Mouse (Mus musculus): Measurements from ENCODE around the gene Asap3. TPM values are rescaled to one million over a fixed set of nuclear protein-coding genes. Genes with fewer than 3 reads are reported as not detected.

Gene Asap3
- polyA plus RNA-seq, 1 experiment = 3.2 TPM

DNA sequence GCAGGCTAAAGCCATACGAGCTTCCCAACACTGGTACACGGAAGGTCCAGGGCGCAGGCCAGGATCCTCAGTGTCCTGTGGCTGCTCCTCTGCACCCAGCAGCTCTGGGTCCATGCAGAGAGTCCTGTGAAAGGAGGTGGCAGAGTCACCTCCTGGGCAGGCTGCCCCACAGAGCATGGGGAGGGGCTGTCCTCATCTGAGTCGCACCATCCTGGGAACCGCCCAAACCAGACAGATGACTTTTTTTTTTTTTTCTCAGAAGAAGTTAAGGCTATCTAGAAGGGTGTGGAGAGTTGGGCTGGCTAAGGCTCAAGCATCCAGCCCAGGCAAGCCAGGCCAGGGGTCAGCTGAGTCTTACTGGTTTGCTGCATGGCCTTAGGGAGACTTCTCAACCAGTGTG is 22.5 kb downstream of the Asap3 start:
- no peak for TF ChIP-seq CTCF (IDR thresholded peaks at IDR 0.05; ENCODE audit: extremely low read depth, insufficient read depth, low read length)
- TF ChIP-seq POLR2A (IDR thresholded peaks at IDR 0.05; ENCODE audit: extremely low read depth, insufficient read depth, low read length) = no peak
- Histone ChIP-seq H3K27ac (ENCODE audit: insufficient read depth, low read length) (no peak overlapping the region), H3K4me1 (ENCODE audit: control insufficient read depth, insufficient read depth, low read length) (peaks cover 4% of the 10 kb centered on the region), H3K4me3 (ENCODE audit: insufficient read depth, low read length) (no peak overlapping the region)

DNA sequence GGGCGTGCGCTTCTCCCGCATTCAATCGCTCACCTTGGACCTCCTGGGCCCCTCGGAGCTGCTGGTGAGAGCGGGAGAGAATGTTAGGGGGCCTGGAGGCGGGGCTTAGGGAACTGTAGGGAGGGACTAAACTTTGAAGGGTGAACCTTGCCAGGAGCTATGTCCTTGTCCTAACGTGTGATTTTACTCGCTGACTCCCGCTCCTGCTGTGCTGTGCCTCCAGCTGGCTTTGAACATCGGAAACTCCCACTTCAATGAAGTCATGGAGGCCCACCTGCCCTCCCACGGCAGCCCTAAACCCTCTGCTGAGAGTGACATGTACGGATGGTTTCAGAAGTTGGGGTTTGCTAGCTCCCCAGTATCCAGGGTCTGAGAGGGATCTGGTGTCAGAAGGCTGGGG is 32.5 kb downstream of the Asap3 start:
- H3K4me1 ChIP-seq (ENCODE audit: control insufficient read depth, insufficient read depth, low read length) = no peaks in the 10 kb centered on the region
- H3K4me3 ChIP-seq (ENCODE audit: insufficient read depth, low read length) = no peak overlapping the region
- no peak overlapping the region for H3K27ac ChIP-seq (ENCODE audit: insufficient read depth, low read length)
- no peak for TF ChIP-seq CTCF (IDR thresholded peaks at IDR 0.05; ENCODE audit: extremely low read depth, insufficient read depth, low read length)
- TF ChIP-seq POLR2A (IDR thresholded peaks at IDR 0.05; ENCODE audit: extremely low read depth, insufficient read depth, low read length) = no peak

DNA sequence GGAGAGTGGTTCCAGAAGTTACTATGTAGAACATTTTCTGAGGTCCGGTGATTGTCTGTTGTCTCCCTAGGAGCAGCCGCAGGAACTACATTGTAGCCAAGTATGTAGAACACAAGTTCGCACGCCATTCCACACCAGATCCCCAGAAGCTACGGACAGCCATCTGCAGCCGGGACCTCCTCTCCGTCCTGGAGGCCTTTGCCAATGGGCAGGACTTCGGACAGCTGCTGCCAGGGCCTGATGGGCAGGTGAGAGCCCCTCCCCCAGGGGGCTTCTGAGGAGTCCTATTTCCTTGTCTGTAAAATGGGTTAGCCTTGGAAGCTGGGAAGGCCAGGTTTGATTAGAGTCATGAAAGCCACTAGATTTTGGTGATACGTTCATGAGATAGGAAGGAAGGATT is 32.9 kb downstream of the Asap3 start:
- H3K4me3 ChIP-seq (ENCODE audit: insufficient read depth, low read length) = no peak overlapping the region
- no peaks in the 10 kb centered on the region for H3K4me1 ChIP-seq (ENCODE audit: control insufficient read depth, insufficient read depth, low read length)
- TF ChIP-seq POLR2A (IDR thresholded peaks at IDR 0.05; ENCODE audit: extremely low read depth, insufficient read depth, low read length) = no peak
- TF ChIP-seq CTCF (IDR thresholded peaks at IDR 0.05; ENCODE audit: extremely low read depth, insufficient read depth, low read length) = no peak
- no peak overlapping the region for H3K27ac ChIP-seq (ENCODE audit: insufficient read depth, low read length)

DNA sequence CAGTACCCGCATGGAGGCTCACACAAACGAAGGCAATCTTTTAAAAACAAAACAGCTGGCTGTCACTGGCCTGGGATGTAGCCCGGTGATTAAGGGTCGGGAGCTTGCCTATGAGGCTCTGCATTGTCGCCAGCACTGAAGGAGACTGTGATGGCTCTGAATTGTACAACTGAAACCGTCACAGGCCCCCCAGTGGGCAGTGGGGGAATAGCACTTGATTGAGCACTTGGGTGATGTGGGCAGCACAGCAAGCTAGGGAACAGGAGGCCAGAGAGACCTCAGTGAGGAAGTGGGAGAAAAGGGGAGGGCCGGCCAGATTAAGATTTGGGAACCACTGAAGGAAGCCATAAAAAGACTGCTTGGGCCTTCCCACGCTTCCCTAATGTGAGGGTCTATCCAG is 33.5 kb downstream of the Asap3 start:
- TF ChIP-seq POLR2A (IDR thresholded peaks at IDR 0.05; ENCODE audit: extremely low read depth, insufficient read depth, low read length) = no peak
- peak; percentile 69 for TF ChIP-seq CTCF (IDR thresholded peaks at IDR 0.05; ENCODE audit: extremely low read depth, insufficient read depth, low read length)
- H3K4me1 ChIP-seq (ENCODE audit: control insufficient read depth, insufficient read depth, low read length) = no peaks in the 10 kb centered on the region
- no peak overlapping the region for H3K27ac ChIP-seq (ENCODE audit: insufficient read depth, low read length)
- no peak overlapping the region for H3K4me3 ChIP-seq (ENCODE audit: insufficient read depth, low read length)

DNA sequence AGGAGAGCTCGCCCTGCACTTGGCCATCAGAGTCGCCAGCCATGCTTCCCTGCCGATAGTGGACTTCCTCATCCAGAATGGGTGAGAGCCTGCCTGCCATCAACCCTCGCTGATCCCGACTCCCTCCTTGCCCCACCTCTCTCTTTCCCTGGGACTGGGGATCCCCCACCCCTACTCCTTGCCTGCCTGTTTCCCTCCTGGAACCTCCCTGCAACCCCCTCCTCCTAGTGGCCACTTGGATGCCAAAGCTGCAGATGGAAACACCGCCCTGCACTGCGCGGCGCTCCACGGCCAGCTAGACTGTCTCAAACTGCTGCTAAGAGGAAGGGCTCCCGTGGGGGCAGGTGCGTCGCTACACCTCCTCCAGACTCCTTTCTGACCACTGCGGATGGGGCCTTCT is 34.0 kb downstream of the Asap3 start:
- H3K4me3 ChIP-seq (ENCODE audit: insufficient read depth, low read length) = no peak overlapping the region
- TF ChIP-seq POLR2A (IDR thresholded peaks at IDR 0.05; ENCODE audit: extremely low read depth, insufficient read depth, low read length) (no peak), CTCF (IDR thresholded peaks at IDR 0.05; ENCODE audit: extremely low read depth, insufficient read depth, low read length) (no peak)
- no peaks in the 10 kb centered on the region for H3K4me1 ChIP-seq (ENCODE audit: control insufficient read depth, insufficient read depth, low read length)
- H3K27ac ChIP-seq (ENCODE audit: insufficient read depth, low read length) = no peak overlapping the region

DNA sequence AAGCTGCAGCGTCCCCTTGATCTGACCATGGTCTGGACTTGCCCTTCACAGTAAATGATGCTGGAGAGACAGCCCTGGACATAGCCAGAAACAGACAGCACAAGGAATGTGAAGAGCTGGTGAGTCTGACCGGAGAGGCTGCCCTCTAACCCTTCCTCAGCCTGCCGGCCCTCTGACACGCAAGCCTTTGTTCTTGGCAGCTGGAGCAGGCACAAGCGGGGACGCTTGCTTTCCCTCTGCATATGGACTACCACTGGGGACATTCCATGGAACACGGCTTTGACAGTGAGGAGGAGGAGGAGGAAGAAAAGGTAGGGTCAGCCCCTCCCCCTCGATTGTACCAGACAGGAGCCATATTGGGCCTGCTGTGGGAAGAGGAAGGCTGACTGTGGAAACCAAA is 34.8 kb downstream of the Asap3 start:
- no peak for TF ChIP-seq CTCF (IDR thresholded peaks at IDR 0.05; ENCODE audit: extremely low read depth, insufficient read depth, low read length)
- no peak for TF ChIP-seq POLR2A (IDR thresholded peaks at IDR 0.05; ENCODE audit: extremely low read depth, insufficient read depth, low read length)
- Histone ChIP-seq H3K27ac (ENCODE audit: insufficient read depth, low read length) (no peak overlapping the region), H3K4me3 (ENCODE audit: insufficient read depth, low read length) (no peak overlapping the region), H3K4me1 (ENCODE audit: control insufficient read depth, insufficient read depth, low read length) (no peaks in the 10 kb centered on the region)

DNA sequence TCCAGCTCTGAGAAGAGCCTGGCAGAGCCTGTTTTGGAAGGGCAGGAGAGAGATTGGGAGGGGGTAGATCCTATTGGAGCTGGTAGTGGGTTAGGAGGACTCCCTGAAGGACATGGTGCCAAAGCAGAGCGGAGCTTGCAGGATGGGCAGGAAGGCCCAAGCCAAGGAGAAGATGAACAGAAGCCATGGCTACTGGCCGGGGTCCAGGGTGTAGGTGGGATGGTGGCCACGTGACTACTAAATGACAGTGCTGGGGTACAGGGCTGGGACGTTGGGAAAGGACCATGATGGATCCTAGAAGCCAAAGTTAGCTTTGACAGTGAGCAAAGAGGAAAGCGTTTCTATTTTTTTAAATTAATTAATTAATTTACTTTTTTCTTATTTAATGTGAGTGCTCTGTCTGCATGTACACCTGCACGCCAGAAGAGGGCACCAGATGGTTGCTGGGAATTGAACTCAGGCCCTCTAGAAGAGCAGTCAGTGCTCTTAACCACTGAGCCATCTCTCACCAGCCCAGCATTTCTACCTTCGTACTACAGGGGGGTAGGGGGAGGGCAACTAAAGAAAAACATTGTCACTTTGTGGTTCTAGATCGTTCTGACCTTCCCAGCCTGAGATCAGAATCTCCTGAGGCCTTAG is 36.0 kb downstream of the Asap3 start:
- no peak overlapping the region for H3K27ac ChIP-seq (ENCODE audit: insufficient read depth, low read length)
- no peaks in the 10 kb centered on the region for H3K4me1 ChIP-seq (ENCODE audit: control insufficient read depth, insufficient read depth, low read length)
- TF ChIP-seq POLR2A (IDR thresholded peaks at IDR 0.05; ENCODE audit: extremely low read depth, insufficient read depth, low read length) (no peak), CTCF (IDR thresholded peaks at IDR 0.05; ENCODE audit: extremely low read depth, insufficient read depth, low read length) (peak; percentile 47)
- H3K4me3 ChIP-seq (ENCODE audit: insufficient read depth, low read length) = no peak overlapping the region

DNA sequence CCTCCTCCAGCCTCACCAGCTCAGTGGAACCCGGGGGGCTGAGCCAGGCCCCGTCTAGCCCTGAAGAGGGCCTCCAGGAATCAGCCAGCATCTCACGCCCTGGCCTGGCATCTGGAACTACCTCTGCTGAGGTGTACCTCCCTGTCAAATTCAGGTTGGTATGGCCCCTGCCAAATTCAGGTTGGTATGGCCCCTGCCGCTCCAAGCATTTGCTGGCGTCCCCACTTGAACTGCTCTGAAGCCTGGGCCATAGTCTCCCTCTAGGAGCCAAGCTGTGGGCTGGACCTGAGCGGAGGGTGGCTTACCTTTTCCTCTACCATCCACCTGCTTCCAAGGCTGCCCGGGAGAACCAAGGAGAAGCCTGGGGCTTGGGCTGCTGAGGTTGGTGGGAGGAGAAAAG is 36.6 kb downstream of the Asap3 start:
- Histone ChIP-seq H3K4me3 (ENCODE audit: insufficient read depth, low read length) (no peak overlapping the region), H3K4me1 (ENCODE audit: control insufficient read depth, insufficient read depth, low read length) (no peaks in the 10 kb centered on the region), H3K27ac (ENCODE audit: insufficient read depth, low read length) (no peak overlapping the region)
- TF ChIP-seq POLR2A (IDR thresholded peaks at IDR 0.05; ENCODE audit: extremely low read depth, insufficient read depth, low read length) = no peak
- TF ChIP-seq CTCF (IDR thresholded peaks at IDR 0.05; ENCODE audit: extremely low read depth, insufficient read depth, low read length) = no peak

DNA sequence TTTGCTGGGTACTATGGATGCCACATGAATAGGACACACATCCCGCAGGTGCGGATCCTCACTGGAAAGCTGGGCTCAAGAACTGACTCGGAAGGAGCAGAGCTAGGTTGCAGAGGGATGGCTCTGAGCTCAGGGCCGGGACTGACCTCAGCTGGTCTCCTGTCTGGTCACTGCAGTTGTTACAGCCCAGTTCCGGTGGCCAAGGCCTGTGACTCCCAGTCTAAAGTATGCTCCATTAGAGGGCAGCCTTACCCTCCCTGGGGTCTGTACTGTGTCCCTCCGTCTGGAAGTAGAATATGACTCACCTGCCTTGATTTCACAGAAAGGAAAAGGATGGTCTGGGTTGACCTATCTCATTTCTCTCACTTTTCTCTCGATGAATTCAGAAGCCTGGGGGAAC is 38.0 kb downstream of the Asap3 start:
- Histone ChIP-seq H3K4me1 (ENCODE audit: control insufficient read depth, insufficient read depth, low read length) (no peaks in the 10 kb centered on the region), H3K4me3 (ENCODE audit: insufficient read depth, low read length) (no peak overlapping the region), H3K27ac (ENCODE audit: insufficient read depth, low read length) (no peak overlapping the region)
- TF ChIP-seq POLR2A (IDR thresholded peaks at IDR 0.05; ENCODE audit: extremely low read depth, insufficient read depth, low read length) (no peak), CTCF (IDR thresholded peaks at IDR 0.05; ENCODE audit: extremely low read depth, insufficient read depth, low read length) (no peak)

DNA sequence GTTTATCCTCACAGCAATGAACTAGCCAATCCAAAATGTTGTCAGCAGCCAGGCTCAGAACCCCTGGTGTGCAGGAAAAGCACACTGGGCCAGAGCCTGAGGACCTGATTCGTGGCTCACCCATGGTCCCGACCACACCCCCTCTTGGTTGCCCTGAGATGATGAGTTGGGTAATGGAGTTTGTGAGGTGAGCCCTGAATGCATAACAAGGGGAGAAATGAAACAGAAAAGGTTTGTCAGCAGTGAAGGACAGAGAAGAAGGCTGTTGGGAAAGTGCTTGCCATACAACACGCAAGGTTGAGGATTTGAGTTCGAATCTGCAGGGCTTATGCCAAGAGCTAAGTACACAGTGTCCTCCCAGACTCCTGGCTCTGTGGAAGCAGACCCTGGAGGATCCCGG is 39.5 kb downstream of the Asap3 start:
- TF ChIP-seq POLR2A (IDR thresholded peaks at IDR 0.05; ENCODE audit: extremely low read depth, insufficient read depth, low read length) = no peak
- TF ChIP-seq CTCF (IDR thresholded peaks at IDR 0.05; ENCODE audit: extremely low read depth, insufficient read depth, low read length) = no peak
- Histone ChIP-seq H3K4me3 (ENCODE audit: insufficient read depth, low read length) (no peak overlapping the region), H3K27ac (ENCODE audit: insufficient read depth, low read length) (no peak overlapping the region)

More for the DNA sequence above, 39.5 kb downstream of the Asap3 start:
- no peaks in the 10 kb centered on the region for H3K4me1 ChIP-seq (ENCODE audit: control insufficient read depth, insufficient read depth, low read length)

Data from cortical plate, adult 2 months (tissue).